Mouse (Mus musculus): ENCODE measurements at regions not wholly inside any gene's neighbourhood (a gene's known extent, or its start where the extent isn't known, plus 50 kb on each side); places are given as distances from the start of the nearest gene placed in this dataset.

DNA sequence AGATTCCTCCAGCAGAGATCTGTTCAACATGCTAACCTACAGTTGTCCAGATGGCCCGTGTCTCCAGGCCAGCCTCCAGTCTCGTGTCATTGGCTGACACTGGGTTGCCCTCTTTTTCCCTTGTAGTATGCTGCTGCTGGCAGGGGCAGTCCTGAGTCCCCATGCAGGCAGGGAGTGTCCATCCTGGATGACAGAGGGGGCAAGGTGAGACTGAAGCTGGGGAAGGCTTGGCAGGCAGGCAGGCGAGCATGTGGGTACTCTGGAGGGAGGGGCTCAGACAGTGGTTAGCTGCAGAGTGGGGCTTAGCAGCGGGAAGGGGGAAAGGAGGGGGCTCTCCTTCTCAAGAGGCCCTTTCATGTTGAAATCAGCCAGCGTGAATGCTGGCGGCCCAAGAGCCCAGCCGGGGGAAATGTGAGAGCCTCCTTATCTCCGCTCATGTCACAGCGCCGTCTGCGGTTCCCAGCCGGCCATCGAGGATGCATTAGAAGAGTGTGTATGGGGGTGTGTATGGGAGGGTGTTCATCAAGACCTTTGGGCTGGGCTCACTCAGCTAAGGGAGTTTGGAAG is 112.9 kb downstream of the Pja1 start:
- TF ChIP-seq CTCF (IDR thresholded peaks at IDR 0.05) (no peak), EP300 (IDR thresholded peaks at IDR 0.05) (no peak)
